Mouse (Mus musculus) CH12.LX (cell line): ENCODE measurements at regions not wholly inside any gene's neighbourhood (a gene's known extent, or its start where the extent isn't known, plus 50 kb on each side); places are given as distances from the start of the nearest gene placed in this dataset.

Source experiments
- DNase-seq: peaks from one replicate; pipeline ENCODE4 v3.0.0-alpha.2; 2013; ENCODE audit errors: extremely low read depth
- H3K27ac ChIP-seq: 2 replicates; pipeline ENCODE4 v1.5.1; 2012; ENCODE audit warnings: low read depth, mild to moderate bottlenecking, control low read depth, moderate library complexity; ENCODE audit not compliant: insufficient read depth
- H3K27me3 ChIP-seq: replicated peaks from 2 replicates; pipeline ENCODE3; 2012; ENCODE audit warnings: inconsistent platforms
- H3K36me3 ChIP-seq, 2 experiments: replicated peaks in 1 of 2; 2 replicates each; pipeline versions ENCODE3 to v1.6.1; 2012; ENCODE audit warnings: inconsistent platforms in 1 of 2, low read length in 1 of 2, mild to moderate bottlenecking in 1 of 2, mixed read lengths in 1 of 2, moderate library complexity in 1 of 2; ENCODE audit not compliant: control insufficient read depth in 1 of 2, insufficient read depth in 1 of 2
- H3K4me1 ChIP-seq, 2 experiments: 2 replicates each; pipeline ENCODE4 v1.6.1; 2012; ENCODE audit warnings: inconsistent platforms in 1 of 2, moderate library complexity in 1 of 2; ENCODE audit not compliant: insufficient read depth in 2 of 2, control insufficient read depth in 1 of 2
- H3K4me2 ChIP-seq: 2 replicates; pipeline ENCODE4 v1.6.1; 2012; ENCODE audit warnings: low read depth, mild to moderate bottlenecking, control low read depth; ENCODE audit not compliant: poor library complexity, insufficient read depth, severe bottlenecking
- H3K4me3 ChIP-seq, 3 experiments: fragments of 150-350 bp in 1 of 3; sonication (generic) in 1 of 3; replicated peaks in 1 of 3; 2 replicates each; pipeline versions ENCODE3 to v1.5.1; 2011 to 2012; ENCODE audit warnings: low read depth in 2 of 3, low read length in 2 of 3, mild to moderate bottlenecking in 2 of 3, moderate library complexity in 2 of 3, control low read depth in 1 of 3, improper control_type of control experiment in 1 of 3, inconsistent platforms in 1 of 3, mixed read lengths in 1 of 3; ENCODE audit not compliant: poor library complexity in 1 of 3
- H3K79me2 ChIP-seq: replicated peaks from 2 replicates; pipeline ENCODE4 v1.6.1; 2012; ENCODE audit warnings: mild to moderate bottlenecking, moderate library complexity; ENCODE audit not compliant: control insufficient read depth, poor library complexity, insufficient read depth, severe bottlenecking; ENCODE audit errors: extremely low read depth
- H3K9ac ChIP-seq: 2 replicates; pipeline ENCODE4 v1.6.1; 2012; ENCODE audit warnings: low read depth, mild to moderate bottlenecking, control low read depth, moderate library complexity; ENCODE audit not compliant: insufficient read depth
- H3K9me3 ChIP-seq: replicated peaks from 2 replicates; pipeline ENCODE3; 2012; ENCODE audit warnings: low read length, inconsistent platforms, mixed read lengths
- CTCF ChIP-seq, 2 experiments: IDR thresholded peaks in 1 of 2; conservative IDR thresholded peaks in 1 of 2; 2 replicates each; pipeline ENCODE4 v1.5.1; 2011 to 2012; ENCODE audit warnings: low read depth in 2 of 2, low read length in 2 of 2, improper control_type of control experiment in 1 of 2, inconsistent platforms in 1 of 2, mild to moderate bottlenecking in 1 of 2, moderate library complexity in 1 of 2
- E2F4 ChIP-seq: IDR thresholded peaks from 2 replicates; pipeline ENCODE4 v1.6.1; 2011; ENCODE audit warnings: low read depth, low read length, improper control_type of control experiment; ENCODE audit not compliant: insufficient replicate concordance
- ETS1 ChIP-seq: conservative IDR thresholded peaks from 2 replicates; pipeline ENCODE4 v1.6.1; 2012; ENCODE audit warnings: low read depth, mild to moderate bottlenecking, inconsistent platforms, low read length, improper control_type of control experiment, moderate library complexity
- GABPA ChIP-seq: IDR thresholded peaks from 2 replicates; pipeline ENCODE4 v1.6.1; 2012; ENCODE audit warnings: low read depth, low read length, improper control_type of control experiment, inconsistent platforms; ENCODE audit not compliant: insufficient replicate concordance
- HCFC1 ChIP-seq: IDR thresholded peaks from 2 replicates; pipeline ENCODE4 v1.6.1; 2012; ENCODE audit warnings: low read depth, mild to moderate bottlenecking, inconsistent platforms, low read length, improper control_type of control experiment
- IRF4 ChIP-seq: IDR thresholded peaks from 2 replicates; pipeline ENCODE4 v1.6.1; 2014; ENCODE audit warnings: low read depth, mild to moderate bottlenecking, inconsistent platforms, low read length, improper control_type of control experiment
- KAT2A ChIP-seq: IDR thresholded peaks from 2 replicates; pipeline ENCODE4 v1.6.1; 2012; ENCODE audit warnings: low read length, improper control_type of control experiment, inconsistent platforms; ENCODE audit not compliant: insufficient replicate concordance
- MAFK ChIP-seq: IDR thresholded peaks from 2 replicates; pipeline ENCODE4 v1.6.1; 2011; ENCODE audit warnings: low read length, improper control_type of control experiment; ENCODE audit not compliant: insufficient replicate concordance
- MAX ChIP-seq: IDR thresholded peaks from 2 replicates; pipeline ENCODE4 v1.6.1; 2011; ENCODE audit warnings: low read length, improper control_type of control experiment
- MAZ ChIP-seq: IDR thresholded peaks from 2 replicates; pipeline ENCODE4 v1.6.1; 2012; ENCODE audit warnings: low read depth, mild to moderate bottlenecking, inconsistent platforms, low read length, improper control_type of control experiment, moderate library complexity
- MEF2A ChIP-seq: IDR thresholded peaks from 2 replicates; pipeline ENCODE4 v1.6.1; 2014; ENCODE audit warnings: low read depth, mild to moderate bottlenecking, inconsistent platforms, low read length, improper control_type of control experiment, borderline replicate concordance
- NELFE ChIP-seq: IDR thresholded peaks from 2 replicates; pipeline ENCODE4 v1.6.1; 2011; ENCODE audit warnings: low read depth, low read length, improper control_type of control experiment
- POLR2A ChIP-seq: IDR thresholded peaks from 2 replicates; pipeline ENCODE4 v1.6.1; 2011; ENCODE audit warnings: low read depth, mild to moderate bottlenecking, improper control_type of control experiment, low read length
- RAD21 ChIP-seq: IDR thresholded peaks from 2 replicates; pipeline ENCODE4 v1.6.1; 2011; ENCODE audit warnings: low read depth, mild to moderate bottlenecking, low read length, improper control_type of control experiment, moderate library complexity
- RCOR1 ChIP-seq: conservative IDR thresholded peaks from 2 replicates; pipeline ENCODE4 v1.6.1; 2012; ENCODE audit warnings: low read depth, mild to moderate bottlenecking, inconsistent platforms, low read length, improper control_type of control experiment
- SIN3A ChIP-seq: IDR thresholded peaks from 2 replicates; pipeline ENCODE4 v1.6.1; 2012; ENCODE audit warnings: low read length, improper control_type of control experiment, inconsistent platforms
- SMC3 ChIP-seq: IDR thresholded peaks from 2 replicates; pipeline ENCODE4 v1.6.1; 2011; ENCODE audit warnings: low read depth, low read length, improper control_type of control experiment
- TBP ChIP-seq: conservative IDR thresholded peaks from 2 replicates; pipeline ENCODE4 v1.6.1; 2011; ENCODE audit warnings: low read depth, low read length, improper control_type of control experiment
- TCF12 ChIP-seq: IDR thresholded peaks from 2 replicates; pipeline ENCODE4 v1.6.1; 2014; ENCODE audit warnings: low read depth, mild to moderate bottlenecking, inconsistent platforms, low read length, improper control_type of control experiment
- USF2 ChIP-seq: conservative IDR thresholded peaks from 2 replicates; pipeline ENCODE4 v1.6.1; 2011; ENCODE audit warnings: low read depth, low read length, improper control_type of control experiment
- ZC3H11A ChIP-seq: IDR thresholded peaks from 2 replicates; pipeline ENCODE4 v1.6.1; 2012; ENCODE audit warnings: low read depth, mild to moderate bottlenecking, inconsistent platforms, low read length, improper control_type of control experiment
- ZNF384 ChIP-seq: IDR thresholded peaks from 2 replicates; pipeline ENCODE4 v1.6.1; 2012; ENCODE audit warnings: low read depth, low read length, improper control_type of control experiment, inconsistent platforms
- dilution Hi-C: fragments of 300-500 bp; cut with MboI; formaldehyde crosslinking; loops from 2 replicates; pipeline ENCODE4 v1.14.3; 2020; ENCODE audit warnings: low sequenced_read_pairs; ENCODE audit not compliant: extremely low pct_unique_long_range_greater_than_20kb, extremely low pct_ligation_motif_present
- in situ Hi-C: fragments of 300-500 bp; cut with MboI; formaldehyde crosslinking; loops from 3 replicates; pipeline ENCODE4 v1.14.3; 2019; ENCODE audit warnings: low sequenced_read_pairs, low pct_ligation_motif_present, low pct_unique_long_range_greater_than_20kb, mixed read lengths

GRCm38 (mm10) chr6:31200705-31201104 lies 197.8 kb upstream of the Mkln1 start:
- Histone ChIP-seq H3K36me3 (peaks cover 11 to 54% of the 10 kb centered on the region in 2 experiments), H3K27me3 (no peaks in the 10 kb centered on the region), H3K9ac (no peak overlapping the region; the same call in 1 of the 2 replicates), H3K9me3 (no peaks in the 10 kb centered on the region), H3K27ac (no peak overlapping the region), H3K4me3 (no peak overlapping the region), H3K4me1 (peaks cover 32 to 69% of the 10 kb centered on the region in 2 experiments), H3K4me2 (no peak overlapping the region), H3K79me2 (peaks cover 19% of the 10 kb centered on the region)
- dilution Hi-C loops = no loop called here
- DNase-seq = no peak
- no peak for TF ChIP-seq CTCF (conservative IDR thresholded peaks at IDR 0.05 in 1 of 2, IDR thresholded peaks at IDR 0.05 in 1 of 2; ENCODE audit: low read depth in 2 of 2, low read length in 2 of 2)
- no peak for TF ChIP-seq RAD21
- no peak for TF ChIP-seq IRF4
- no peak for TF ChIP-seq ETS1
- TF ChIP-seq GABPA = no peak
- TF ChIP-seq ZC3H11A = no peak
- no peak for TF ChIP-seq USF2
- no peak for TF ChIP-seq ZNF384
- no peak for TF ChIP-seq SIN3A
- no peak for TF ChIP-seq MAX
- TF ChIP-seq MAFK = no peak
- no peak for TF ChIP-seq E2F4
- TF ChIP-seq SMC3 = no peak
- no peak for TF ChIP-seq TBP
- no peak for TF ChIP-seq MEF2A
- no peak for TF ChIP-seq TCF12
- no peak for TF ChIP-seq POLR2A
- no peak for TF ChIP-seq KAT2A
- in situ Hi-C loops = loop anchor here (25.0 kb wide), 1 partner anchor 187 kb away; the partner anchor contains the start of gene Mkln1

GRCm38 (mm10) chr6:31201375-31201972 lies 197.1 kb upstream of the Mkln1 start:
- Histone ChIP-seq H3K9me3 (no peaks in the 10 kb centered on the region), H3K36me3 (peaks cover 6 to 53% of the 10 kb centered on the region in 2 experiments), H3K79me2 (peaks cover 17% of the 10 kb centered on the region), H3K27ac (no peak overlapping the region), H3K27me3 (no peaks in the 10 kb centered on the region), H3K4me2 (peak overlapping the region; percentile 15), H3K4me1 (peaks cover 32 to 66% of the 10 kb centered on the region in 2 experiments), H3K9ac (no peak overlapping the region), H3K4me3 (peak overlapping the region in 1 of 3 experiments; percentile 23)
- TF ChIP-seq GABPA (no peak), NELFE (no peak), MAZ (no peak), RCOR1 (no peak), CTCF (conservative IDR thresholded peaks at IDR 0.05 in 1 of 2, IDR thresholded peaks at IDR 0.05 in 1 of 2; ENCODE audit: low read depth in 2 of 2, low read length in 2 of 2) (no peak), HCFC1 (no peak), TCF12 (no peak), MEF2A (no peak)
- in situ Hi-C loops (loop anchor here (25.0 kb wide), 1 partner anchor 186 kb away; the partner anchor contains the start of gene Mkln1), dilution Hi-C loops (no loop called here)
- DNase-seq = no peak
